Mouse (Mus musculus) G1E (cell line): ENCODE data around the gene Drg1. TPM values are rescaled to one million over a fixed set of nuclear protein-coding genes. Genes with fewer than 3 reads are reported as not detected.

Experiments used
- ATAC-seq: 2 replicates; pipeline ENCODE4 v1.8.0; 2016; ENCODE audit warnings: mild to moderate bottlenecking; ENCODE audit not compliant: insufficient number of reproducible peaks, poor library complexity, low FRiP score, severe bottlenecking; ENCODE audit errors: extremely low read depth
- DNase-seq: peaks from one replicate; pipeline ENCODE4 v3.0.0; 2012; ENCODE audit warnings: low spot score
- H3K27me3 ChIP-seq: 2 replicates; pipeline ENCODE4 v1.6.1; 2012; ENCODE audit warnings: mild to moderate bottlenecking, low read length, inconsistent platforms; ENCODE audit not compliant: insufficient read depth
- H3K36me3 ChIP-seq: replicated peaks from 2 replicates; pipeline ENCODE3; 2012; ENCODE audit warnings: mild to moderate bottlenecking, inconsistent platforms
- H3K4me1 ChIP-seq: 2 replicates; pipeline ENCODE4 v1.6.1; 2012; ENCODE audit warnings: low read depth, low read length, inconsistent platforms, mixed read lengths; ENCODE audit not compliant: insufficient read depth
- H3K4me3 ChIP-seq: 2 replicates; pipeline ENCODE4 v1.5.1; 2012; ENCODE audit warnings: low read depth, mild to moderate bottlenecking, inconsistent platforms, low read length, moderate library complexity, mixed read lengths
- H3K9me3 ChIP-seq: replicated peaks from 2 replicates; pipeline ENCODE4 v1.6.1; 2012; ENCODE audit warnings: inconsistent platforms
- CTCF ChIP-seq: IDR thresholded peaks from 2 replicates; pipeline ENCODE4 v1.5.1; 2012; ENCODE audit warnings: low read depth, low read length, inconsistent platforms, mixed read lengths
- GATA1 ChIP-seq: IDR thresholded peaks from 2 replicates; pipeline ENCODE4 v1.6.1; 2012; ENCODE audit warnings: borderline replicate concordance, low read length, inconsistent platforms, mixed read lengths
- GATA2 ChIP-seq: IDR thresholded peaks from 2 replicates; pipeline ENCODE4 v1.6.1; 2012; ENCODE audit warnings: low read depth, low read length, inconsistent platforms, borderline replicate concordance
- POLR2AphosphoS5 ChIP-seq: IDR thresholded peaks from 2 replicates; pipeline ENCODE4 v1.6.1; 2012; ENCODE audit warnings: low read depth, low read length, inconsistent platforms; ENCODE audit not compliant: insufficient replicate concordance
- TAL1 ChIP-seq: conservative IDR thresholded peaks from 2 replicates; pipeline ENCODE4 v1.6.1; 2012; ENCODE audit warnings: low read depth, low read length, inconsistent platforms, mixed read lengths
- polyA plus RNA-seq: library from polyadenylated mRNA; stranded (reverse); fragments of >175 nt; gene quantifications from 2 replicates; pipeline ENCODE4 v1.2.3, GENCODE M21; 2012
- total RNA-seq, 2 experiments: library from RNA; stranded (forward) in 1 of 2; stranded (reverse) in 1 of 2; fragments of 200-1000 nt in 1 of 2; fragments of >200 nt in 1 of 2; fragmentation: Nextera tagmentation in 1 of 2; gene quantifications; 2 replicates each; pipeline ENCODE4 v1.2.3; 2014 to 2017

The Drg1 gene
- total and polyA plus RNA-seq, 3 experiments: 101 to 303 (median 198) TPM

DNA sequence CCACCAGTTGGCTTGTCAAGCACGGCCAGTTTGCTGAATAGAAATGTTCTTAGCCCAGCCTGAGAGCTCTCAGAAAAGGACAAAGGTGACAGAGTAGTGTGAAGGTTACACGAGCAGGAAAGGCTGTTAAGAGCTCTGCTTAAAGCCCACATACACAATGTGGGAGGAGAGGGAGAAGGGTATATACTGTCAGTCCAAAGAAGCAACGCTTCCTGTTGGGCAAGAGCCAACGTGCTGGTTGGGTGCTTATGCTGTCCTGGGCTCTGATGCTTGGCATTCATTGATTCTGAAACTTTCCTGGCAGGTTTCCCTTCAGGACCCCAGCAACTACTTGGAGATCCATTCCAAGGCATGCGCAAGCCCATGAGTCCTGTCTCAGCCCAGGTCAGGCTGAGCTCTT is 30.9 kb downstream of the Drg1 start:
- Histone ChIP-seq H3K27me3 (no peaks in the 10 kb centered on the region), H3K9me3 (no peaks in the 10 kb centered on the region), H3K36me3 (peaks cover 95% of the 10 kb centered on the region), H3K4me3 (no peak overlapping the region), H3K4me1 (peaks cover 6% of the 10 kb centered on the region)
- no peak for ATAC-seq
- DNase-seq: no peak
- TF ChIP-seq CTCF: no peak
- no peak for TF ChIP-seq GATA1
- no peak for TF ChIP-seq GATA2
- no peak for TF ChIP-seq POLR2AphosphoS5
- TF ChIP-seq TAL1: no peak

DNA sequence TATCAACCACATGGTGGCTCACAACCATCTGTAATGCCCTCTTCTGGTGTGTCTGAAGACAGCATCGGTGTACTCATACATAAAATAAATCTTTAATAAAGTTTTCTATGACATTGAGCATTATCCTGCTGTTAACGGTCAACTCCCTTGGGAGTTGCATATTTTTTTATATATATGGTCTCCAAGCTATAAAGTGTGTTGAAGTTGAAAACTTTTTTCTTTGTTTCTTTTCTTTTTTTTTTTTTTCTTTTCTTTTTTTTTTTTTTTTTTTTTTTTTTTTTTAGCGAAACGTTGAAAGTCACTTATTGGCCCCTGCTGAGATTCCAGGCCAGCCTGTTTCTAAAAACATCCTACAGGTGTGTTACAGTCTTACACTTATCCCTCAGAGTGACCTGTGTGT is 32.5 kb downstream of the Drg1 start:
- Histone ChIP-seq H3K4me1 (peaks cover 6% of the 10 kb centered on the region), H3K4me3 (no peak overlapping the region), H3K9me3 (no peaks in the 10 kb centered on the region), H3K36me3 (peaks cover 97% of the 10 kb centered on the region), H3K27me3 (no peaks in the 10 kb centered on the region)
- TF ChIP-seq TAL1 (no peak), POLR2AphosphoS5 (no peak), GATA1 (no peak), GATA2 (no peak), CTCF (no peak)
- DNase-seq (no peak), ATAC-seq (no peak)

DNA sequence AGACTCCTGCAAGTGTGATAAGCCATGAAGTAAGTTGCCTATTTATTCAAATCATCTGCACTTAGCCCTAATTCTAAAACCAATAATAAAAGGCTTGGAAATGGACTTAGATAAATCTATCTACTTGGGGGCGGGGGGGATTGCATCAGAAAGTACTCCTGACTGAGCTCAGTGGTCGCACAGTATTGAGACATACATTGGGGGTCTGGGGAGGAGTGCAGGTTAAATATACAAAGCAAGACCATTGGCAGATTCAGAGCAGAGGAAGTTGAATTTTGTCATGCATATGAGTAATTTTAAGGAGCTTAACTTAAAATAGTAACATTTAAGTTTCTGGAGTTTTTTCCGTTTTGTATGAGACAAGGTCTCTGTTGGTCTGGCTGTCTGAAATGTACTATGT is 34.0 kb downstream of the Drg1 start:
- no peak for TF ChIP-seq TAL1
- TF ChIP-seq GATA2: no peak
- TF ChIP-seq CTCF: no peak
- TF ChIP-seq POLR2AphosphoS5: no peak
- no peak for TF ChIP-seq GATA1
- no peak overlapping the region for H3K4me3 ChIP-seq
- peaks cover 6% of the 10 kb centered on the region for H3K4me1 ChIP-seq
- ATAC-seq: no peak
- no peaks in the 10 kb centered on the region for H3K27me3 ChIP-seq
- peaks cover 92% of the 10 kb centered on the region for H3K36me3 ChIP-seq
- no peaks in the 10 kb centered on the region for H3K9me3 ChIP-seq
- no peak for DNase-seq

DNA sequence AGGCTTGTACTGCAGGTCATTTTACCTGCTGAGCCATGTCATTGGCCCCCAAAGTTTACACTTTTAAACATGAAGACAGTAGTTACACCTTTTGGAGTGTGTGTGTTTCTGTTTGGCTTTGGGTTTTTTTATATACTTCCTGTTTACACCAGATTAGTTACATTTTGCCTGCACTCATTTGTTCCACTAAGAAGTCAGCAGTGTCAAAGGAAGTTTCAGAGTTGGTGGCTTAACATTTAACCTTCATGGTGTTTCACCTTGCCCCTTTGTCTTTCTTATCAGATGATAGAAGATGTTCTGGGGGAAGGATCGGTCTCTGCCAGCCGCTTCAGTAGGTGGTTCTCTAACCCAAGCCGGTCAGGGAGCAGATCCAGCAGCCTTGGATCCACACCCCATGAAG is 39.1 kb downstream of the Drg1 start:
- ATAC-seq (no peak), DNase-seq (no peak)
- Histone ChIP-seq H3K4me3 (no peak overlapping the region), H3K36me3 (peaks cover 93% of the 10 kb centered on the region), H3K4me1 (no peaks in the 10 kb centered on the region; the same call in 1 of the 2 replicates), H3K9me3 (no peaks in the 10 kb centered on the region), H3K27me3 (no peaks in the 10 kb centered on the region)
- TF ChIP-seq GATA2 (no peak), GATA1 (no peak), TAL1 (no peak), CTCF (no peak), POLR2AphosphoS5 (no peak)

DNA sequence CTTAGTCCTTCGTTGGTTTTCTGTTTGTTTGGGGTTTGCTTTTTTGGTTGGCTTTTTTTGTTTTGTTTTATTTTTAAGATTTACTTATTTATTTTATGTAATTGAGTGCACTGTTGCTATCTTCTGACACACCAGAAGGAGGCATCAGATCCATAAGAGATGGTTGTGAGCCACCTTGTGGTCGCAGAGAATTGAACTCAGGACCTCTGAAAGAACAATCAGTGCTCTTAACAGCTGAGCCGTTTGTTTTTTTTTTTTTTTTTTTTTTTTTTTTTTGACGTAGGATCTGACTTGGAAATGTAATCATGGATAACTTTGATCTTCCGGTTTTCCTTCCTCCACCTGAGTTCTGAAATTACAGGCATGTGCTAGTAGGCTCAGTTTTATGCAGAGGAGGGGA is 43.1 kb downstream of the Drg1 start:
- no peaks in the 10 kb centered on the region for H3K27me3 ChIP-seq
- no peaks in the 10 kb centered on the region for H3K9me3 ChIP-seq
- no peak for TF ChIP-seq GATA1
- no peak for TF ChIP-seq POLR2AphosphoS5
- TF ChIP-seq GATA2: no peak
- no peak for TF ChIP-seq TAL1
- no peak for TF ChIP-seq CTCF
- peaks cover 85% of the 10 kb centered on the region for H3K36me3 ChIP-seq
- no peak overlapping the region for H3K4me3 ChIP-seq
- H3K4me1 ChIP-seq: no peaks in the 10 kb centered on the region; the same call in 1 of the 2 replicates
- DNase-seq (no peak), ATAC-seq (no peak)

DNA sequence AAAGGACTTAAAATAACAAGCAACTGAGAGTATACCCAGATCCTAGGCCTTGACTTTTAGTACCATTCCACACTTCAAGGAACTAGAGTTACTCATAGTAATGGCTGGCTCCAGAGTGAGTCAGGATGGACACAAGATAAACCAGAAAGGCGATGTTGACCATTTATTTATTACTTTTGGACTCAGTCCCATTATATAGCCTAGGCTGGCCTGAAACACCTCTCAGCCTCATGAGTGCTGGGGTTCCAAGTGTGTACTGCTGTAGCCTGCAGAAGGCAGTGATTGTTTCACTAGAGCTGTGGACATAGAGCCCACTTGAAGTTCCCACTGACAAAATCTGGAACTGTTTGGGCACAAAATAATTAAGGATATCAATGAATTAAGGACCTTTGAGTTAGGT is 53.7 kb downstream of the Drg1 start:
- H3K27me3 ChIP-seq: no peaks in the 10 kb centered on the region
- no peak for TF ChIP-seq TAL1
- TF ChIP-seq POLR2AphosphoS5: no peak
- TF ChIP-seq GATA1: no peak
- TF ChIP-seq CTCF: no peak
- TF ChIP-seq GATA2: no peak
- H3K9me3 ChIP-seq: no peaks in the 10 kb centered on the region
- H3K4me3 ChIP-seq: no peak overlapping the region
- H3K36me3 ChIP-seq: peaks cover 87% of the 10 kb centered on the region
- peaks cover 8% of the 10 kb centered on the region for H3K4me1 ChIP-seq
- ATAC-seq (no peak), DNase-seq (no peak)

DNA sequence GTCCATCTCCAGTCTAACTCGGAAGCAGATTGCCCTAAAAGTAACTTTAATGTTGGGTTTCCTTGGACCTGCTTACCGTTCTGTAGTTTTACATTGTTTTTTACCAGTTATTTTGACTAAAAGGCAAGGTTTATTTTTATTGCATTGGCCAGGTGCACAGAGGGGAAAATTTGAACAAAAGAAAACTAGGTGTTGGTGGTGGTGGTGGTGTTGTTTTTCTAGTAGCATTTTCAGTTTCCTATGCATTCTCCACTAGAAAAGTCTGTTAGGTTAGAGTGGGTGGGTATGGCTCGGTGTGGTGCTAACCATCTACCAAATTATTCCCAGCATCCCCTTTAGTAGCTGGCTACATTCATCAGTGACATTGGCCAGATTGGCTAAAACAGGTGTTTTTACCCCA is 59.4 kb downstream of the Drg1 start:
- Histone ChIP-seq H3K4me3 (no peak overlapping the region), H3K27me3 (no peaks in the 10 kb centered on the region), H3K9me3 (no peaks in the 10 kb centered on the region), H3K4me1 (peaks cover 32% of the 10 kb centered on the region), H3K36me3 (peaks cover 66% of the 10 kb centered on the region)
- TF ChIP-seq CTCF (no peak), POLR2AphosphoS5 (no peak), GATA2 (no peak), GATA1 (no peak), TAL1 (no peak)
- DNase-seq: no peak
- ATAC-seq: no peak
